Mouse (Mus musculus) bone marrow macrophage, adult 2 months (primary cell): ENCODE measurements around the gene Gm40193. TPM values are rescaled to one million over a fixed set of nuclear protein-coding genes. Genes with fewer than 3 reads are reported as not detected.

Source experiments
- H3K27ac ChIP-seq: 2 replicates; pipeline ENCODE4 v1.5.1; 2012; ENCODE audit warnings: low read depth, low read length; ENCODE audit not compliant: insufficient read depth
- H3K4me1 ChIP-seq: 2 replicates; pipeline ENCODE4 v1.6.1; 2012; ENCODE audit warnings: low read length; ENCODE audit not compliant: control insufficient read depth, insufficient read depth
- H3K4me3 ChIP-seq: 2 replicates; pipeline ENCODE4 v1.5.1; 2012; ENCODE audit warnings: mild to moderate bottlenecking, low read length, moderate library complexity; ENCODE audit not compliant: insufficient read depth
- CTCF ChIP-seq: IDR thresholded peaks from 2 replicates; pipeline ENCODE4 v1.5.1; 2012; ENCODE audit warnings: low read depth, mild to moderate bottlenecking, low read length, moderate library complexity
- POLR2A ChIP-seq: IDR thresholded peaks from 2 replicates; pipeline ENCODE4 v1.6.1; 2012; ENCODE audit warnings: mild to moderate bottlenecking, low read depth, low read length, borderline replicate concordance
- polyA plus RNA-seq: library from polyadenylated mRNA; stranded (reverse); fragments of >200 nt; gene quantifications from 2 replicates; pipeline ENCODE4 v1.2.4, GENCODE M21; 2012; ENCODE audit not compliant: missing spikeins, insufficient read depth, insufficient read length

Gene Gm40193
- polyA plus RNA-seq, 1 experiment, result not detected

- H3K4me1 ChIP-seq, result peaks cover 3% of the 10 kb centered on the region; the same call in 1 of the 2 replicates
- TF ChIP-seq POLR2A (no peak), CTCF (no peak)
- H3K27ac ChIP-seq, result no peak overlapping the region
- H3K4me3 ChIP-seq, result no peak overlapping the region
These were observed 12.5 kb downstream of the Gm40193 start for GRCm38 (mm10) chr11:70520178-70520769.

- TF ChIP-seq CTCF (no peak), POLR2A (no peak)
- Histone ChIP-seq H3K27ac (no peak within 1 kb of the TSS), H3K4me1 (no peaks in the 10 kb centered on the region), H3K4me3 (no peak within 1 kb of the TSS)
These were observed 13.8 kb downstream of the Gm40193 start, which contains the start of gene Gltpd2 for GRCm38 (mm10) chr11:70518923-70519322. Gltpd2 (plus strand) TSS chr11:70519196.

- TF ChIP-seq CTCF (no peak), POLR2A (no peak)
- Histone ChIP-seq H3K4me3 (no peak overlapping the region), H3K4me1 (no peaks in the 10 kb centered on the region), H3K27ac (no peak overlapping the region)
These were observed 14.3 kb downstream of the Gm40193 start for GRCm38 (mm10) chr11:70518436-70518835.

GRCm38 (mm10) chr11:70516352-70516751, 16.4 kb downstream of the Gm40193 start:
- TF ChIP-seq CTCF, result no peak

GRCm38 (mm10) chr11:70514288-70514687, 18.5 kb downstream of the Gm40193 start, which contains the start of gene Vmo1:
Vmo1 (minus strand) TSS chr11:70514616.
- Histone ChIP-seq H3K4me1 (0 out of 2 replicates have a peak, but pooled peaks cover 3% of the 10 kb centered on the region), H3K4me3 (no peak within 1 kb of the TSS), H3K27ac (no peak within 1 kb of the TSS)
- TF ChIP-seq POLR2A (no peak), CTCF (no peak)

More at GRCm38 (mm10) chr11:70516352-70516751, 16.4 kb downstream of the Gm40193 start:
- no peaks in the 10 kb centered on the region for H3K4me1 ChIP-seq
- no peak overlapping the region for H3K27ac ChIP-seq
- no peak overlapping the region for H3K4me3 ChIP-seq

GRCm38 (mm10) chr11:70513520-70513919, 19.2 kb downstream of the Gm40193 start:
- 0 out of 2 replicates have a peak, but pooled peaks cover 3% of the 10 kb centered on the region for H3K4me1 ChIP-seq
- TF ChIP-seq POLR2A (no peak), CTCF (no peak)
- no peak overlapping the region for H3K27ac ChIP-seq
- no peak overlapping the region for H3K4me3 ChIP-seq

GRCm38 (mm10) chr11:70512709-70513342, 19.9 kb downstream of the Gm40193 start:
- Histone ChIP-seq H3K4me1 (0 out of 2 replicates have a peak, but pooled peaks cover 3% of the 10 kb centered on the region), H3K27ac (no peak overlapping the region), H3K4me3 (no peak overlapping the region)
- TF ChIP-seq POLR2A (no peak), CTCF (no peak)

GRCm38 (mm10) chr11:70511825-70512224, 20.9 kb downstream of the Gm40193 start:
- no peak for TF ChIP-seq POLR2A
- no peak for TF ChIP-seq CTCF
- Histone ChIP-seq H3K27ac (no peak overlapping the region), H3K4me3 (no peak overlapping the region), H3K4me1 (0 out of 2 replicates have a peak, but pooled peaks cover 3% of the 10 kb centered on the region)

- no peak for TF ChIP-seq CTCF
- TF ChIP-seq POLR2A, result no peak
- H3K4me3 ChIP-seq, result no peak overlapping the region
- H3K4me1 ChIP-seq, result peaks cover 4% of the 10 kb centered on the region; the same call in 1 of the 2 replicates
- no peak overlapping the region for H3K27ac ChIP-seq
These were observed 21.5 kb downstream of the Gm40193 start for GRCm38 (mm10) chr11:70511242-70511641.
